Mouse (Mus musculus) small intestine, adult 2 months (tissue): Measurements from ENCODE around the gene Nfatc3.

Source experiments
- CTCF ChIP-seq: fragments of 200-500 bp; IDR thresholded peaks from 2 replicates; pipeline ENCODE4 v1.5.1; 2012; ENCODE audit warnings: low read depth, mild to moderate bottlenecking, control low read depth, inconsistent platforms, low read length, moderate library complexity, mixed read lengths; ENCODE audit not compliant: insufficient replicate concordance, insufficient read length; ENCODE audit errors: extremely low read depth
- POLR2A ChIP-seq: fragments of 200-500 bp; IDR thresholded peaks from 2 replicates; pipeline ENCODE4 v1.6.1; 2012; ENCODE audit warnings: low read depth, mild to moderate bottlenecking, control low read depth, inconsistent platforms, low read length, moderate library complexity

DNA sequence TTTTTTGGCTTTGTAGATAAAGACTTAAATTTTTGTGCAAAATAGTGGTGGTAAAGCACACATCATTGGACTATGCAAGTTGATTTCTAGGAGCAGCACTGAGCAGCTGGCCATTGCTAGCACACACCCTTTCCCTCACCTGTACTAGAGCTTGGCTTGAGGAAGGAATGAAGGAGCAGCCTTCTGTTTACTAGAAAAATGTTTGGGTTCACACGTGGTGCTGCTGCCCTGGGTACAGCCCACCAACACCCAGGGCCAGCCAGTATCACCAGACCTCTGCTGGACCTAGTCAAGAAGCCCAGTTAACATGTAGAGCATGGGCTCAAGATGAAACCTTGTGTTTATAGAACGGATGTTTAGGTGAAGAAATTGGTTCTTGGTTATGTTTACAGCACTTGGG, 71.4 kb downstream of the Nfatc3 start:
- TF ChIP-seq POLR2A (no peak), CTCF (no peak)
